Mouse (Mus musculus) v-Abl transformed pro-B cells (cell line): ENCODE data around the gene Olfr237-ps1.
"Not testable (repeated sequence)": the region's sequence is repeated elsewhere in the genome, so short reads cannot be mapped to it uniquely, and the experiment has no call there.

ENCODE experiments used
- in situ Hi-C, 2 experiments: fragments of 400-800 bp; cut with MboI; formaldehyde crosslinking; loops; one replicate each; pipeline ENCODE4 v1.15.1; 2025; ENCODE audit not compliant: unreplicated experiment in 2 of 2

Gene Olfr237-ps1

DNA sequence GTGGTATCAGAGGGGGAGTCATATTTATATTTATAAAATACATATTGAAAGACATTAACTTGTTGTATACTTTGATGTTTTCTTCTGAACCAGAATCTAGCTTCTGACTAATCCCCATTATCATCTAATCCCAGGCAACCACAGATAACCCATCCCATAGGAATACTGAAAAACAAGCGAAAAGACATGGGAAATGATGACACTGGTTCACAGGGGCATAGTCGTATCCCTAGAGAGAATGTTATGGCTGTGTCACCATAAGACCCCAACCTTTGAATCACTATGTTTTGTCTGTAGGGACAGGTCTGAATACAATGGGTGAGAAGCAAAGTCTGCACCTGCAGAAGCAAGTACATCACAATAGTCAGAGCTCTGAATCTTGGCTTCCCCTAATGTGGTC, at the start of gene Olfr237-ps1:
Olfr237-ps1 (plus strand) TSS at position 301 of the 400 bp plus-strand sequence.
- in situ Hi-C loops = not testable (repeated sequence)

DNA sequence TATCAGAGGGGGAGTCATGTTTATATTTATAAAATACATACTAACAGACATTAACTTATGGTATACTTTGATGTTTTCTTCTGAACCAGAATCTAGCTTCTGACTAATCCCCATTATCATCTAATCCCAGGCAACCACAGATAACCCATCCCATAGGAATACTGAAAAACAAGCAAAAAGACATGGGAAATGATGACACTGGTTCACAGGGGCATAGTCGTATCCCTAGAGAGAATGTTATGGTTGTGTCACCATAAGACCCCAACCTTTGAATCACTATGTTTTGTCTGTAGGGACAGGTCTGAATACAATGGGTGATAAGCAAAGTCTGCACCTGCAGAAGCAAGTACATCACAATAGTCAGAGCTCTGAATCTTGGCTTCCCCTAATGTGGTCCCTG, 40.3 kb upstream of the Olfr237-ps1 start, which contains the start of gene Olfr441:
Olfr441 (plus strand) TSS at position 301 of the 400 bp plus-strand sequence.
- in situ Hi-C loops = not testable (repeated sequence)

- in situ Hi-C loops = no loop called here
Observed at GRCm38 (mm10) chr6:43159502-43159901, 13.1 kb downstream of the Olfr237-ps1 start.

GRCm38 (mm10) chr6:43162982-43163381, 16.6 kb downstream of the Olfr237-ps1 start, which contains the start of gene Olfr437:
TSS of gene Olfr437 (plus strand) at chr6:43163282.
- in situ Hi-C loops = no loop called here

DNA sequence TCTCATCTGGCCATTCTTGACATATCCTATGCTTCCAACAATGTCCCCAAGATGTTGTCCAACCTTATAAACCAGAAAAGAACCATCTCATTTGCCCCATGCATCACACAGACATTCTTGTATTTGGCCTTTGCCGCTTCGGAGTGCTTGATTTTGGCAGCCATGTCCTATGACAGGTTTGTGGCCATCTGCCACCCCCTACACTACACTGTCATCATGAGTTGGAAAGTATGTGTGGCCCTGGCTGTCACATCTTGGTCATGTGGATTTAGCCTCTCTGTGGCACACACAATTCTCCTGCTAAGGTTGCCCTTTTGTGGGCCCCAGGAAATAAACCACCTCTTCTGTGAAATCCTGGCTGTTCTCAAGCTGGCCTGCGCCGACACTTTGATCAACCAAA, 20.9 kb downstream of the Olfr237-ps1 start:
- in situ Hi-C loops = no loop called here

GRCm38 (mm10) chr6:43171840-43172239, 25.5 kb downstream of the Olfr237-ps1 start, which contains the start of gene Olfr13:
TSS of gene Olfr13 (plus strand) at chr6:43172140.
- in situ Hi-C loops = no loop called here

DNA sequence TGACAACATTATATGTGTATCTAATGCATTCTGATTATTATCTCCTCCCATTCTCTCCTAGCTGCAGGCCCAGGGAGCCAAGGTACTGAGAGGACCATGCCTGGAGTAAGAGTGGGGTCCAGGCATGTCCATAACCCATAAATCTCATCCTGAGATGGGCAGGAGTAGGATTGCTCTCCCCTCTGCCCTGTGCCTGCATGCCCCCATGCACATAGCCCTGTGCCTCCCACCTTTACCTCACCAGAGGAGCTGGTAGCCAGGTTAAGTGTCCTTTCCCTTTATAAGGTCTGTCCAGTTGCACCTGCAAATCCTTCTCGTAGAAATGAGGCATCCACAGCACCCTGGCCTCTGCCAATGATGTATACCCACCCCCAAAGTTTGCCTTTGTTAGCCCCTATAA, 31.8 kb downstream of the Olfr237-ps1 start:
- in situ Hi-C loops = no loop called here

- in situ Hi-C loops = no loop called here
Observed at GRCm38 (mm10) chr6:43178584-43179501, 32.5 kb downstream of the Olfr237-ps1 start.

DNA sequence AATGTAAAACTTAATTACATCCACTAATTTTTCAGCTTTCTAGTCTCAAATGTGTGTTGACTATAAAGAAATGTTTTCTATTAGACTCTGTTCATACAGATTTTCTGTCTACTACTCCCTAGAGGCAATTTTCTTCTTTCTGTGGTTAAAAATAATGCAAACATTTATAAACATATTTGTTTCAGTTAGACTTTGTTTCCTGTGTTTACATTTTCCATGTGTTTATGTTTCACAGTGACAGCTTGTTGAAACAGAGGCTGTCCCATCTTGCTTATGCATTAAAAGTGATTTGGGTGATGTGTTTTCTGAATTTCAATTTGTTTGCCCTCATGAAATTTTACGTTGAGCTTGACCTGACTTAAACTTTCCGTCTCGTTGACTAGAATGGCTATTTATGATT, 44.6 kb downstream of the Olfr237-ps1 start:
- in situ Hi-C loops = no loop called here

GRCm38 (mm10) chr6:43196781-43197180, 50.4 kb downstream of the Olfr237-ps1 start, which contains the start of gene Olfr435:
TSS of gene Olfr435 (plus strand) at chr6:43197146.
- in situ Hi-C loops = no loop called here

- in situ Hi-C loops = no loop called here
Observed at GRCm38 (mm10) chr6:43198094-43198493, 51.7 kb downstream of the Olfr237-ps1 start.

DNA sequence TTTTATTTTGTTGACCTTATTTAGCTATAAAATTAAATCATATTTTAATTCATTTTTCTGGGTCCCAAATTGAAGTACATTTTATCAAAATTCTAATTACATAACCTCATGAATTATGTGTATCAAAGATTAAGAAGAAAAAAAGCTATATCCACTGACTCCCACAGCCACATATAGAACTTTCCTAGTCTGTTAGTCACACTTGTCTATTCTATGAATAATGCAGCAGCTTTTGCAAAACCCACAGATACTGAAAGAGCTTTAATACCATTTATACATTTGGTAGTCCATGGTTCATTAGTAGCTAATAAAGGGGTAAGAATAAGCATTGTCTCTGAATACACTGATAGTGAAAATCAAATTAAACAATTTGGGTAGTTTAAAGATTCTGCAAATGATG, 56.4 kb downstream of the Olfr237-ps1 start:
- in situ Hi-C loops = no loop called here

- in situ Hi-C loops = no loop called here
Observed at GRCm38 (mm10) chr6:43205355-43205754, 59.0 kb downstream of the Olfr237-ps1 start.
